Mouse (Mus musculus) telencephalon, adult 2 months (tissue): ENCODE measurements at regions not wholly inside any gene's neighbourhood (a gene's known extent, or its start where the extent isn't known, plus 50 kb on each side); places are given as distances from the start of the nearest gene placed in this dataset.
A peak's percentile ranks its signal among the peaks of the same experiment; 100 is the strongest.
"Not testable (repeated sequence)": the region's sequence is repeated elsewhere in the genome, so short reads cannot be mapped to it uniquely, and the experiment has no call there.

Experiments
- DNase-seq: peaks from one replicate; pipeline ENCODE4 v3.0.0-alpha.2; 2011; ENCODE audit warnings: low read depth, low spot score

GRCm38 (mm10) chr14:47920638-47921347 lies 199.8 kb upstream of the Peli2 start:
- no peak for DNase-seq

GRCm38 (mm10) chr14:47921811-47922277 lies 198.8 kb upstream of the Peli2 start:
- DNase-seq: no peak

GRCm38 (mm10) chr14:47926416-47926815 lies 194.2 kb upstream of the Peli2 start:
- DNase-seq: no peak

GRCm38 (mm10) chr14:47935401-47935800 lies 185.2 kb upstream of the Peli2 start:
- DNase-seq: no peak

GRCm38 (mm10) chr14:47937081-47937651 lies 183.5 kb upstream of the Peli2 start:
- no peak for DNase-seq

GRCm38 (mm10) chr14:47939781-47940590 lies 180.6 kb upstream of the Peli2 start:
- no peak for DNase-seq

GRCm38 (mm10) chr14:47942671-47943070 lies 178.0 kb upstream of the Peli2 start:
- no peak for DNase-seq

- no peak for DNase-seq
Observed at GRCm38 (mm10) chr14:47944595-47944994, 176.0 kb upstream of the Peli2 start.

- DNase-seq: no peak
Observed at GRCm38 (mm10) chr14:47951041-47951440, 169.6 kb upstream of the Peli2 start.

GRCm38 (mm10) chr14:47958171-47958570 lies 162.5 kb upstream of the Peli2 start:
- DNase-seq: peak; percentile 12

GRCm38 (mm10) chr14:47959366-47960280 lies 161.0 kb upstream of the Peli2 start:
- no peak for DNase-seq

- not testable (repeated sequence) for DNase-seq
Observed at GRCm38 (mm10) chr14:47964806-47965205, 155.8 kb upstream of the Peli2 start.

GRCm38 (mm10) chr14:47969871-47970270 lies 150.8 kb upstream of the Peli2 start:
- no peak for DNase-seq

GRCm38 (mm10) chr14:47973161-47973560 lies 147.5 kb upstream of the Peli2 start:
- not testable (repeated sequence) for DNase-seq

- peak; percentile 54 for DNase-seq
Observed at GRCm38 (mm10) chr14:47982993-47983740, 137.5 kb upstream of the Peli2 start.

GRCm38 (mm10) chr14:47986483-47986882 lies 134.1 kb upstream of the Peli2 start:
- DNase-seq: no peak

- no peak for DNase-seq
Observed at GRCm38 (mm10) chr14:47986941-47987340, 133.7 kb upstream of the Peli2 start.

GRCm38 (mm10) chr14:47987392-47988075 lies 133.1 kb upstream of the Peli2 start:
- no peak for DNase-seq

- no peak for DNase-seq
Observed at GRCm38 (mm10) chr14:47988131-47988530, 132.5 kb upstream of the Peli2 start.

- DNase-seq: no peak
Observed at GRCm38 (mm10) chr14:47989315-47989714, 131.3 kb upstream of the Peli2 start.
